Mouse (Mus musculus) heart, embryonic 11.5 days (tissue): ENCODE measurements around the gene Olfr517. TPM values are rescaled to one million over a fixed set of nuclear protein-coding genes. Genes with fewer than 3 reads are reported as not detected.

Source experiments
- ATAC-seq: fragments of 200-750 bp; cut with Nextera tagmentation; replicated peaks from 2 replicates; pipeline ENCODE4 v1.8.0; 2017; ENCODE audit warnings: moderate library complexity; ENCODE audit not compliant: insufficient number of reproducible peaks, low FRiP score, low TSS enrichment
- H3K27ac ChIP-seq: fragments of 300-500 bp; sonication (generic); 2 replicates; pipeline ENCODE4 v1.5.1; 2014; ENCODE audit warnings: mild to moderate bottlenecking, low read depth, low read length
- H3K27me3 ChIP-seq: fragments of 300-500 bp; sonication (generic); 2 replicates; pipeline ENCODE4 v1.6.1; 2014; ENCODE audit warnings: mild to moderate bottlenecking, low read length, mixed read lengths; ENCODE audit not compliant: control insufficient read depth, insufficient read depth
- H3K36me3 ChIP-seq: fragments of 300-500 bp; sonication (generic); 2 replicates; pipeline ENCODE4 v1.6.1; 2014; ENCODE audit warnings: mild to moderate bottlenecking, low read length, moderate library complexity, mixed read lengths; ENCODE audit not compliant: control insufficient read depth, insufficient read depth
- H3K4me1 ChIP-seq: fragments of 300-500 bp; sonication (generic); 2 replicates; pipeline ENCODE4 v1.6.1; 2014; ENCODE audit warnings: low read length; ENCODE audit not compliant: control insufficient read depth, insufficient read depth
- H3K4me2 ChIP-seq: fragments of 300-500 bp; sonication (generic); 2 replicates; pipeline ENCODE4 v1.6.1; 2014; ENCODE audit warnings: mild to moderate bottlenecking, moderate library complexity
- H3K4me3 ChIP-seq: fragments of 300-500 bp; sonication (generic); 2 replicates; pipeline ENCODE4 v1.5.1; 2014; ENCODE audit warnings: low read depth, low read length
- H3K9ac ChIP-seq: fragments of 300-500 bp; sonication (generic); 2 replicates; pipeline ENCODE4 v1.6.1; 2014; ENCODE audit warnings: mild to moderate bottlenecking, low read depth, low read length, moderate library complexity
- H3K9me3 ChIP-seq: fragments of 300-500 bp; sonication (generic); replicated peaks from 2 replicates; pipeline ENCODE4 v1.6.1; 2016; ENCODE audit warnings: low read length; ENCODE audit not compliant: control insufficient read depth
- WGBS: fragments of 180-500 bp; shearing (Covaris S2); extraction: QIAGEN DNeasy Blood & Tissue Kit; methylation state at CpG from one replicate; pipeline ENCODE4 v1.1.7; 2014; ENCODE audit not compliant: insufficient replicate concordance; 5-methylcytosine and 5-hydroxymethylcytosine counted together
- polyA plus RNA-seq: library from polyadenylated mRNA; unstranded; fragments of >200 nt; fragmentation: Nextera tagmentation; extraction: Ambion mirVana; gene quantifications from 2 replicates; pipeline ENCODE4 v1.2.1, GENCODE M21; 2014

The Olfr517 gene
- polyA plus RNA-seq: not detected in 2 replicates

GRCm38 (mm10) chr7:108872279-108872678 is at the start of gene Olfr517:
TSS of gene Olfr517 (minus strand) at chr7:108872379.
- Histone ChIP-seq H3K4me3 (no peak within 1 kb of the TSS), H3K27me3 (no peaks in the 10 kb centered on the region), H3K4me1 (no peaks in the 10 kb centered on the region), H3K27ac (no peak within 1 kb of the TSS), H3K36me3 (no peaks in the 10 kb centered on the region), H3K4me2 (no peak within 1 kb of the TSS), H3K9ac (no peak within 1 kb of the TSS), H3K9me3 (no peaks in the 10 kb centered on the region)
- 73% methylated on average over 2 of the region's 2 CpGs for WGBS
- ATAC-seq: no peak

- H3K36me3 ChIP-seq: no peaks in the 10 kb centered on the region
- ATAC-seq: no peak
- 77% methylated on average over 2 of the region's 2 CpGs for WGBS
Observed at GRCm38 (mm10) chr7:108903969-108904368, 31.8 kb upstream of the Olfr517 start.

GRCm38 (mm10) chr7:108894320-108894719 is 22.1 kb upstream of the Olfr517 start, which contains the start of gene Olfr519:
TSS of gene Olfr519 (minus strand) at chr7:108894420.
- no peak within 1 kb of the TSS for H3K27ac ChIP-seq
- WGBS: 77% methylated on average over 5 of the region's 5 CpGs
- H3K27me3 ChIP-seq: no peaks in the 10 kb centered on the region
- H3K4me3 ChIP-seq: no peak within 1 kb of the TSS
- H3K4me2 ChIP-seq: no peak within 1 kb of the TSS
- no peak for ATAC-seq
- no peaks in the 10 kb centered on the region for H3K36me3 ChIP-seq
- no peak within 1 kb of the TSS for H3K9ac ChIP-seq
- no peaks in the 10 kb centered on the region for H3K9me3 ChIP-seq
- no peaks in the 10 kb centered on the region for H3K4me1 ChIP-seq

More at GRCm38 (mm10) chr7:108903969-108904368, 31.8 kb upstream of the Olfr517 start:
- H3K9ac ChIP-seq: no peak overlapping the region
- H3K27me3 ChIP-seq: no peaks in the 10 kb centered on the region
- H3K4me3 ChIP-seq: no peak overlapping the region
- H3K27ac ChIP-seq: no peak overlapping the region
- H3K4me1 ChIP-seq: no peaks in the 10 kb centered on the region
- no peaks in the 10 kb centered on the region for H3K9me3 ChIP-seq
- H3K4me2 ChIP-seq: no peak overlapping the region

- no peak within 1 kb of the TSS for H3K9ac ChIP-seq
- H3K4me2 ChIP-seq: no peak within 1 kb of the TSS
- no peaks in the 10 kb centered on the region for H3K9me3 ChIP-seq
- no peak within 1 kb of the TSS for H3K27ac ChIP-seq
- WGBS: 74% methylated on average over 4 of the region's 4 CpGs
- no peaks in the 10 kb centered on the region for H3K36me3 ChIP-seq
- H3K4me1 ChIP-seq: no peaks in the 10 kb centered on the region
- ATAC-seq: no peak
- no peak within 1 kb of the TSS for H3K4me3 ChIP-seq
- H3K27me3 ChIP-seq: no peaks in the 10 kb centered on the region
Observed at GRCm38 (mm10) chr7:108884906-108885305, 12.7 kb upstream of the Olfr517 start, which contains the start of gene Olfr518. TSS of gene Olfr518 (minus strand) at chr7:108885006.

GRCm38 (mm10) chr7:108850429-108850828 is 21.8 kb downstream of the Olfr517 start, which contains the start of gene Olfr516:
TSS of gene Olfr516 (minus strand) at chr7:108850529.
- no peaks in the 10 kb centered on the region for H3K9me3 ChIP-seq
- no peaks in the 10 kb centered on the region for H3K36me3 ChIP-seq
- no peaks in the 10 kb centered on the region for H3K27me3 ChIP-seq
- 68% methylated on average over 2 of the region's 2 CpGs for WGBS
- no peaks in the 10 kb centered on the region for H3K4me1 ChIP-seq
- H3K4me2 ChIP-seq: no peak within 1 kb of the TSS
- H3K9ac ChIP-seq: no peak within 1 kb of the TSS
- no peak for ATAC-seq
- H3K27ac ChIP-seq: no peak within 1 kb of the TSS
- no peak within 1 kb of the TSS for H3K4me3 ChIP-seq

- H3K4me2 ChIP-seq: no peak within 1 kb of the TSS
- ATAC-seq: no peak
- H3K4me3 ChIP-seq: no peak within 1 kb of the TSS
- no peaks in the 10 kb centered on the region for H3K36me3 ChIP-seq
- H3K9ac ChIP-seq: no peak within 1 kb of the TSS
- H3K9me3 ChIP-seq: no peaks in the 10 kb centered on the region
- H3K27me3 ChIP-seq: no peaks in the 10 kb centered on the region
- no peak within 1 kb of the TSS for H3K27ac ChIP-seq
- no peaks in the 10 kb centered on the region for H3K4me1 ChIP-seq
Observed at GRCm38 (mm10) chr7:108825897-108826296, 46.3 kb downstream of the Olfr517 start, which contains the start of gene Olfr514. TSS of gene Olfr514 (minus strand) at chr7:108825997.

Other genes with a start within 250 kb of the Olfr517 start
- not detected in 2 replicates for gene Olfr508, start 242.4 kb downstream of the Olfr517 start, polyA plus RNA-seq
- not detected in 2 replicates for gene Olfr509, start 220.5 kb downstream of the Olfr517 start, polyA plus RNA-seq
- not detected in 2 replicates for gene Olfr510, start 206.0 kb downstream of the Olfr517 start, polyA plus RNA-seq
- not detected in 2 replicates for gene Olfr512, start 159.1 kb downstream of the Olfr517 start, polyA plus RNA-seq
- gene Olfr513, start 121.4 kb downstream of the Olfr517 start, polyA plus RNA-seq: not detected in 2 replicates
- gene Olfr514, start 46.4 kb downstream of the Olfr517 start, polyA plus RNA-seq: not detected in 2 replicates
- gene Olfr516, start 21.9 kb downstream of the Olfr517 start, polyA plus RNA-seq: not detected in 2 replicates
- gene Olfr518, start 12.6 kb upstream of the Olfr517 start, polyA plus RNA-seq: not detected in 2 replicates
- gene Olfr519, start 22.0 kb upstream of the Olfr517 start, polyA plus RNA-seq: not detected in 2 replicates
- gene Nlrp10, start 57.8 kb upstream of the Olfr517 start, polyA plus RNA-seq: 5.2 and 5.6 TPM in 2 replicates
- 54.7 and 66.0 TPM in 2 replicates for gene Eif3f, start 62.0 kb upstream of the Olfr517 start, polyA plus RNA-seq
- gene Tub, start 78.0 kb upstream of the Olfr517 start, polyA plus RNA-seq: 0.45 and 0.63 TPM in 2 replicates
- gene Ric3, start 211.0 kb upstream of the Olfr517 start, polyA plus RNA-seq: 1.7 and 1.9 TPM in 2 replicates